Mouse (Mus musculus): ENCODE results near the gene Pold4.

GRCm38 (mm10) chr19:4227446-4227845, 4.3 kb upstream of the Pold4 start:
- no peak for TF ChIP-seq CTCF (IDR thresholded peaks at IDR 0.05; ENCODE audit: low read depth, low read length)
- TF ChIP-seq POLR2AphosphoS5 (IDR thresholded peaks at IDR 0.05; ENCODE audit: insufficient replicate concordance, low read depth, low read length), result no peak
- no peak for TF ChIP-seq TAL1 (conservative IDR thresholded peaks at IDR 0.05; ENCODE audit: low read depth, low read length)
- no peak for TF ChIP-seq GATA1 (IDR thresholded peaks at IDR 0.05; ENCODE audit: borderline replicate concordance, low read length)

Measured in G1E (cell line).